Mouse (Mus musculus) liver, embryonic 13.5 days (tissue): ENCODE measurements around the gene Rexo1. TPM values are rescaled to one million over a fixed set of nuclear protein-coding genes. Genes with fewer than 3 reads are reported as not detected.
"Not testable (repeated sequence)": the region's sequence is repeated elsewhere in the genome, so short reads cannot be mapped to it uniquely, and the experiment has no call there.

Source experiments
- ATAC-seq: fragments of 200-750 bp; cut with Nextera tagmentation; 2 replicates; pipeline ENCODE4 v1.8.0; 2017; ENCODE audit warnings: low read depth, mild to moderate bottlenecking, moderate number of reproducible peaks, moderate library complexity
- DNase-seq: peaks from one replicate; pipeline ENCODE4 v3.0.0; 2022
- H3K27ac ChIP-seq: fragments of 300-500 bp; sonication (generic); 2 replicates; pipeline ENCODE4 v1.5.1; 2015; ENCODE audit warnings: moderate library complexity, mild to moderate bottlenecking, inconsistent platforms
- H3K27me3 ChIP-seq: fragments of 300-500 bp; sonication (generic); 2 replicates; pipeline ENCODE4 v1.6.1; 2015; ENCODE audit warnings: mild to moderate bottlenecking, inconsistent platforms
- H3K36me3 ChIP-seq: fragments of 300-500 bp; sonication (generic); 2 replicates; pipeline ENCODE4 v1.6.1; 2015; ENCODE audit warnings: mild to moderate bottlenecking, inconsistent platforms
- H3K4me1 ChIP-seq: fragments of 300-500 bp; sonication (generic); replicated peaks from 2 replicates; pipeline ENCODE4 v1.6.1; 2015; ENCODE audit warnings: inconsistent platforms
- H3K4me2 ChIP-seq: fragments of 300-500 bp; sonication (generic); 2 replicates; pipeline ENCODE4 v1.6.1; 2015; ENCODE audit warnings: inconsistent platforms, mild to moderate bottlenecking, moderate library complexity
- H3K4me3 ChIP-seq: fragments of 300-500 bp; sonication (generic); replicated peaks from 2 replicates; pipeline ENCODE4 v1.5.1; 2015; ENCODE audit warnings: mild to moderate bottlenecking, inconsistent platforms
- H3K9ac ChIP-seq: fragments of 300-500 bp; sonication (generic); 2 replicates; pipeline ENCODE4 v1.6.1; 2015; ENCODE audit warnings: mild to moderate bottlenecking, inconsistent platforms
- H3K9me3 ChIP-seq: fragments of 300-500 bp; sonication (generic); replicated peaks from 2 replicates; pipeline ENCODE4 v1.6.1; 2016; ENCODE audit warnings: inconsistent platforms
- WGBS: fragments of 180-500 bp; shearing (Covaris S2); methylation state at CpG from one replicate; pipeline ENCODE4 v1.1.7; 2015; ENCODE audit not compliant: insufficient replicate concordance; 5-methylcytosine and 5-hydroxymethylcytosine counted together
- polyA plus RNA-seq: library from polyadenylated mRNA; unstranded; fragments of >200 nt; fragmentation: Nextera tagmentation; extraction: Ambion mirVana; gene quantifications from 2 replicates; pipeline ENCODE4 v1.2.1, GENCODE M21; 2015

Gene Rexo1
- polyA plus RNA-seq, result 13.4 and 13.8 TPM in 2 replicates

- Histone ChIP-seq H3K27me3 (no peaks in the 10 kb centered on the region), H3K27ac (peak within 1 kb of the TSS; percentile 89), H3K9ac (peak within 1 kb of the TSS; percentile 97), H3K4me2 (peak within 1 kb of the TSS; percentile 80), H3K9me3 (no peaks in the 10 kb centered on the region), H3K36me3 (peaks cover 16% of the 10 kb centered on the region), H3K4me3 (peak within 1 kb of the TSS; percentile 90), H3K4me1 (peaks cover 65% of the 10 kb centered on the region)
- DNase-seq (peak; percentile 91), ATAC-seq (peak; percentile 80)
- 1% methylated on average over 72 of the region's 72 CpGs for WGBS
Measured at GRCm38 (mm10) chr10:80561116-80561944, at the start of gene Rexo1. Rexo1 (minus strand) TSS chr10:80561560.

GRCm38 (mm10) chr10:80611024-80611423, 49.7 kb upstream of the Rexo1 start:
- Histone ChIP-seq H3K4me1 (peaks cover 50% of the 10 kb centered on the region), H3K9ac (0 out of 2 replicates have a peak overlapping the region, but pooled peaks have one; percentile 28), H3K9me3 (no peaks in the 10 kb centered on the region), H3K27ac (peak overlapping the region; percentile 63), H3K36me3 (peaks cover 92% of the 10 kb centered on the region), H3K4me2 (no peak overlapping the region), H3K4me3 (no peak overlapping the region), H3K27me3 (no peaks in the 10 kb centered on the region)
- ATAC-seq (no peak), DNase-seq (no peak)
- 45% methylated on average over 4 of the region's 4 CpGs for WGBS

- H3K27ac ChIP-seq, result peak overlapping the region; percentile 63
- ATAC-seq (no peak), DNase-seq (no peak)
- no peak overlapping the region for H3K4me2 ChIP-seq
- peaks cover 88% of the 10 kb centered on the region for H3K36me3 ChIP-seq
- 79% methylated on average over 9 of the region's 9 CpGs for WGBS
- no peaks in the 10 kb centered on the region for H3K27me3 ChIP-seq
- H3K9me3 ChIP-seq, result no peaks in the 10 kb centered on the region
- 0 out of 2 replicates have a peak overlapping the region, but pooled peaks have one; percentile 28 for H3K9ac ChIP-seq
- H3K4me1 ChIP-seq, result peaks cover 52% of the 10 kb centered on the region
- H3K4me3 ChIP-seq, result no peak overlapping the region
Measured at GRCm38 (mm10) chr10:80610116-80610785, 48.9 kb upstream of the Rexo1 start.

GRCm38 (mm10) chr10:80609269-80609924, 48.0 kb upstream of the Rexo1 start:
- Histone ChIP-seq H3K27me3 (no peaks in the 10 kb centered on the region), H3K36me3 (peaks cover 81% of the 10 kb centered on the region), H3K4me2 (no peak overlapping the region), H3K4me3 (no peak overlapping the region), H3K27ac (no peak overlapping the region; the same call in 1 of the 2 replicates), H3K4me1 (peaks cover 60% of the 10 kb centered on the region), H3K9ac (no peak overlapping the region), H3K9me3 (no peaks in the 10 kb centered on the region)
- no peak for ATAC-seq
- WGBS, result 85% methylated on average over 10 of the region's 10 CpGs
- no peak for DNase-seq

- 77% methylated on average over 3 of the region's 3 CpGs for WGBS
- Histone ChIP-seq H3K4me1 (peaks cover 70% of the 10 kb centered on the region), H3K36me3 (peaks cover 73% of the 10 kb centered on the region), H3K9me3 (no peaks in the 10 kb centered on the region), H3K4me2 (no peak overlapping the region), H3K27me3 (no peaks in the 10 kb centered on the region), H3K27ac (peak overlapping the region; percentile 36), H3K9ac (0 out of 2 replicates have a peak overlapping the region, but pooled peaks have one; percentile 5), H3K4me3 (no peak overlapping the region)
- ATAC-seq (no peak), DNase-seq (no peak)
Measured at GRCm38 (mm10) chr10:80608435-80608834, 47.1 kb upstream of the Rexo1 start.

- Histone ChIP-seq H3K4me2 (no peak overlapping the region), H3K4me3 (no peak overlapping the region), H3K4me1 (peaks cover 81% of the 10 kb centered on the region), H3K27me3 (no peaks in the 10 kb centered on the region), H3K9me3 (no peaks in the 10 kb centered on the region), H3K9ac (0 out of 2 replicates have a peak overlapping the region, but pooled peaks have one; percentile 22), H3K36me3 (peaks cover 58% of the 10 kb centered on the region), H3K27ac (peak overlapping the region; percentile 25; the same call in 1 of the 2 replicates)
- no peak for DNase-seq
- ATAC-seq, result no peak
- 95% methylated on average over 34 of the region's 34 CpGs for WGBS
Measured at GRCm38 (mm10) chr10:80606737-80607350, 45.5 kb upstream of the Rexo1 start.

GRCm38 (mm10) chr10:80606306-80606705, 44.9 kb upstream of the Rexo1 start:
- no peak for DNase-seq
- no peak for ATAC-seq
- H3K9me3 ChIP-seq, result no peaks in the 10 kb centered on the region
- peak overlapping the region; percentile 25; the same call in 1 of the 2 replicates for H3K27ac ChIP-seq
- 0 out of 2 replicates have a peak overlapping the region, but pooled peaks have one; percentile 22 for H3K9ac ChIP-seq
- no peak overlapping the region for H3K4me3 ChIP-seq
- 79% methylated on average over 23 of the region's 23 CpGs for WGBS
- no peaks in the 10 kb centered on the region for H3K27me3 ChIP-seq
- peaks cover 53% of the 10 kb centered on the region for H3K36me3 ChIP-seq
- peaks cover 86% of the 10 kb centered on the region for H3K4me1 ChIP-seq
- H3K4me2 ChIP-seq, result no peak overlapping the region

GRCm38 (mm10) chr10:80605721-80606120, 44.4 kb upstream of the Rexo1 start, which contains the start of gene Gm49322:
Gm49322 (plus strand) TSS chr10:80606021.
- DNase-seq, H3K9me3 ChIP-seq, ATAC-seq, H3K27me3 ChIP-seq: not testable (repeated sequence)
- Histone ChIP-seq H3K4me2 (peak within 1 kb of the TSS; percentile 92), H3K36me3 (peaks cover 52% of the 10 kb centered on the region), H3K4me3 (0 out of 2 replicates have a peak within 1 kb of the TSS, but pooled peaks have one; percentile 69), H3K9ac (peak within 1 kb of the TSS; percentile 77), H3K27ac (peak within 1 kb of the TSS; percentile 94), H3K4me1 (peaks cover 87% of the 10 kb centered on the region)
- WGBS, result 81% methylated on average over 4 of the region's 4 CpGs

- H3K27ac ChIP-seq, result peak overlapping the region; percentile 94
- ATAC-seq, result no peak
- no peaks in the 10 kb centered on the region for H3K27me3 ChIP-seq
- no peaks in the 10 kb centered on the region for H3K9me3 ChIP-seq
- H3K36me3 ChIP-seq, result peaks cover 45% of the 10 kb centered on the region
- peak overlapping the region; percentile 69; the same call in 1 of the 2 replicates for H3K4me3 ChIP-seq
- DNase-seq, result no peak
- H3K4me2 ChIP-seq, result peak overlapping the region; percentile 92
- 82% methylated on average over 2 of the region's 2 CpGs for WGBS
- H3K4me1 ChIP-seq, result peaks cover 80% of the 10 kb centered on the region
- peak overlapping the region; percentile 77 for H3K9ac ChIP-seq
Measured at GRCm38 (mm10) chr10:80604988-80605387, 43.6 kb upstream of the Rexo1 start.

- Histone ChIP-seq H3K9me3 (no peaks in the 10 kb centered on the region), H3K4me3 (peak overlapping the region; percentile 69), H3K4me1 (peaks cover 77% of the 10 kb centered on the region), H3K36me3 (peaks cover 35% of the 10 kb centered on the region), H3K4me2 (peak overlapping the region; percentile 92), H3K9ac (peak overlapping the region; percentile 77), H3K27me3 (no peaks in the 10 kb centered on the region), H3K27ac (peak overlapping the region; percentile 94)
- ATAC-seq (peak; percentile 81), DNase-seq (peak; percentile 81)
- WGBS, result 43% methylated on average over 7 of the region's 7 CpGs
Measured at GRCm38 (mm10) chr10:80604001-80604509, 42.7 kb upstream of the Rexo1 start.
